Mouse (Mus musculus) C2C12 (cell line): ENCODE measurements at regions not wholly inside any gene's neighbourhood (a gene's known extent, or its start where the extent isn't known, plus 50 kb on each side); places are given as distances from the start of the nearest gene placed in this dataset.

Experiments
- H3K27me3 ChIP-seq: one replicate; pipeline ENCODE4 v1.6.1; 2011; ENCODE audit not compliant: control insufficient read depth, insufficient read depth, insufficient read length
- H3K36me3 ChIP-seq: one replicate; pipeline ENCODE4 v1.6.1; 2011; ENCODE audit not compliant: control insufficient read depth, insufficient read depth
- H3K4me3 ChIP-seq: one replicate; pipeline ENCODE4 v1.5.1; 2011; ENCODE audit warnings: mild to moderate bottlenecking, control low read depth; ENCODE audit not compliant: poor library complexity, insufficient read depth, severe bottlenecking
- H3K79me2 ChIP-seq: one replicate; pipeline ENCODE4 v1.6.1; 2011; ENCODE audit not compliant: control insufficient read depth, insufficient read depth
- H3K79me3 ChIP-seq: one replicate; pipeline ENCODE4 v1.6.1; 2011; ENCODE audit warnings: low read depth, control low read depth
- H3ac ChIP-seq: one replicate; pipeline ENCODE3; 2011; ENCODE audit warnings: low read depth; ENCODE audit not compliant: control insufficient read depth, insufficient read length
- CEBPB ChIP-seq: IDR thresholded peaks from one replicate; pipeline ENCODE4 v1.6.1; 2011; ENCODE audit warnings: low read depth, mild to moderate bottlenecking, control low read depth, moderate library complexity
- CTCF ChIP-seq: IDR thresholded peaks from one replicate; pipeline ENCODE4 v1.5.1; 2011; ENCODE audit not compliant: control insufficient read depth, insufficient read depth, insufficient read length
- FOSL1 ChIP-seq: IDR thresholded peaks from one replicate; pipeline ENCODE4 v1.8.0; 2011; ENCODE audit warnings: mild to moderate bottlenecking, low read length; ENCODE audit not compliant: poor library complexity, insufficient read depth, severe bottlenecking
- MAX ChIP-seq: IDR thresholded peaks from one replicate; pipeline ENCODE4 v1.6.1; 2011; ENCODE audit warnings: mild to moderate bottlenecking, control low read depth
- MYOD1 ChIP-seq: IDR thresholded peaks from one replicate; pipeline ENCODE4 v1.6.1; 2011; ENCODE audit warnings: low read depth; ENCODE audit not compliant: control insufficient read depth, insufficient read length
- MYOG ChIP-seq: IDR thresholded peaks from one replicate; pipeline ENCODE4 v1.6.1; 2011; ENCODE audit not compliant: control insufficient read depth, insufficient read length; ENCODE audit errors: extremely low read depth
- USF1 ChIP-seq: IDR thresholded peaks from one replicate; pipeline ENCODE4 v1.6.1; 2011; ENCODE audit warnings: low read depth, mild to moderate bottlenecking, control low read depth, moderate library complexity

DNA sequence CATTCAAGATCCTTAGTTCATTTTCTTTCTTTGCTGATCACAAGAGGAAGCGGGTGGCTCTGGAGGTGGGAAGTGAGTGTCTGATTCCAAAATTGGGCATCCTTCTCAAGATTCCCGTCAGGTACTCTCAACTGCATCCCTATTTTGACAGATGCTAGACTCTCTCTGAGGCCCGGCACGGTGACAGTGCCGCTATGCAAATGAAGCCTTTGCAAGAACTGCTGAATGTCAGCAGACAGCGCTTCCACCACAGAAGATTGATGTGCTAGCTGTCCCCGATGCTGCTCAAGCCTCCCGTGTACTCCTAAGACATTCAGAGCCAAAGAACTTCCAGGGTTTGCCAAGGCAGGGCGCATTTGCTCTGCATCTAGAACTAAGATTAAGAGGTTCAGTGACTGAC lies 50.9 kb upstream of the Cpne4 start:
- TF ChIP-seq FOSL1 (no peak), MAX (no peak), CTCF (no peak), USF1 (no peak), MYOG (no peak), MYOD1 (no peak), CEBPB (no peak)
- Histone ChIP-seq H3K79me2 (no peaks in the 10 kb centered on the region), H3K79me3 (no peaks in the 10 kb centered on the region), H3K4me3 (no peak overlapping the region), H3ac (no peak overlapping the region), H3K36me3 (no peaks in the 10 kb centered on the region), H3K27me3 (no peaks in the 10 kb centered on the region)

DNA sequence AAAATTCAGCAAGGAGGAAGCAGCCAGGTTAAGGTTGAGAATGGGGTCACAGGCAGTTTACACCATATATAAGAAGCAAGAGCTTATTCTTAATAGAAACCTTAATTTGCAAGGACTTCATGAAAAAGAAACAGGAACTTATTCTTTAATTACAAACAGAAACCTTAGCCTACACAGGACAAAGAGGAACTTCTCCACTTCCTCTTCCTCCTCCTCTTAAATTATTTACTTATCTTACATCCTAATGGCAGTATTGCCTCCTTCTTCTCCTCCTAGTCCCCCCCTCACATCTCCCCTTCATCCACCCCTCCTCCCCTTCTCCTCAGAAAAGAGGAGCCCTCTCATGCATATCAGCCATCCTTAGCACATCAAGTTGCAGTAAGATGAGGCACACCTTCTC lies 56.4 kb upstream of the Cpne4 start:
- no peaks in the 10 kb centered on the region for H3K79me3 ChIP-seq
- H3ac ChIP-seq, result no peak overlapping the region
- H3K27me3 ChIP-seq, result no peaks in the 10 kb centered on the region
- no peaks in the 10 kb centered on the region for H3K36me3 ChIP-seq
- H3K79me2 ChIP-seq, result no peaks in the 10 kb centered on the region
- TF ChIP-seq CEBPB (no peak), FOSL1 (no peak), CTCF (no peak), MYOD1 (no peak)
- H3K4me3 ChIP-seq, result no peak overlapping the region

DNA sequence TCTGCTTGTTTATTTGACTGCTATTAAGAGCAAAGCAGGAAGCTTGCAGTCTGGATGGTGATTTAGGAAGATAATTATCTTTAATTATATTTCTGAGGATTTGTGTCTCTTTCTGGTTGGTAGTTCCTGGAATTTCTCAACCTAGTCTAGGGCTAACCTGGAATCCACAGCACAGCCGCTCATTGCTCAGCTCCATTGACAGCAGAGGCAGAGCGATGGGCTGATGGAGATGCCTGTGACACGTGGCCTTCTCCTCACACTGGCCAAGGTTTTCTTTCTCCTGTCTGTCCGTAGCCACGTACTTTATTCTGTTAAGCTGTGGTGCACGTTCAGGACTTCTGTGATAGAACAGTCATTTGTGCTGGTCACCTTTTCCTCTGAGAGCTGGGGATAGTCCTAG lies 57.7 kb upstream of the Cpne4 start:
- Histone ChIP-seq H3ac (no peak overlapping the region), H3K27me3 (no peaks in the 10 kb centered on the region), H3K36me3 (no peaks in the 10 kb centered on the region), H3K79me3 (no peaks in the 10 kb centered on the region), H3K79me2 (no peaks in the 10 kb centered on the region), H3K4me3 (no peak overlapping the region)
- no peak for TF ChIP-seq FOSL1
- TF ChIP-seq CTCF, result no peak
- TF ChIP-seq CEBPB, result no peak
- no peak for TF ChIP-seq MAX
- no peak for TF ChIP-seq MYOG
- no peak for TF ChIP-seq MYOD1
- no peak for TF ChIP-seq USF1

DNA sequence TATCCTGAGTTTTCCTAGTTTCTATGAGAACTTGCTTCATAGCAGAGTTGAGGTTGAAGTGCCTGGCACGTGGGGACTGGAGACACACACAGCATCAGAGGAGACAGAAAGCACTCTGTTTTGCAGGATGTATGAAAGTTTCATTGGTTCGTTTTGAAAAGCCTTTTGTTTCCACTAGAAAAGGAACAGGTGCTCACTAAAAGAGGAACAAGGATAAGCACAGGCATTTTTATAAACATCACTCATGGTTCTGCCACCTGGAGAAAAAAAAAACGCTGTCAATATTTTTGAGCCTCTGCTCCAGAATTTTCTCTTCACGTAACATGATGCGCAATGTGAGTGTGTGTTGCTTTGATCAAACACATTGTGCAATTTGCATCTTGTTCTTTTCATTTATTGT lies 64.6 kb upstream of the Cpne4 start:
- H3K27me3 ChIP-seq, result no peaks in the 10 kb centered on the region
- H3K4me3 ChIP-seq, result no peak overlapping the region
- H3K79me2 ChIP-seq, result no peaks in the 10 kb centered on the region
- TF ChIP-seq CEBPB (no peak), MAX (no peak), USF1 (no peak), MYOD1 (no peak), MYOG (no peak), CTCF (no peak), FOSL1 (no peak)
- no peak overlapping the region for H3ac ChIP-seq
- no peaks in the 10 kb centered on the region for H3K79me3 ChIP-seq
- H3K36me3 ChIP-seq, result no peaks in the 10 kb centered on the region

DNA sequence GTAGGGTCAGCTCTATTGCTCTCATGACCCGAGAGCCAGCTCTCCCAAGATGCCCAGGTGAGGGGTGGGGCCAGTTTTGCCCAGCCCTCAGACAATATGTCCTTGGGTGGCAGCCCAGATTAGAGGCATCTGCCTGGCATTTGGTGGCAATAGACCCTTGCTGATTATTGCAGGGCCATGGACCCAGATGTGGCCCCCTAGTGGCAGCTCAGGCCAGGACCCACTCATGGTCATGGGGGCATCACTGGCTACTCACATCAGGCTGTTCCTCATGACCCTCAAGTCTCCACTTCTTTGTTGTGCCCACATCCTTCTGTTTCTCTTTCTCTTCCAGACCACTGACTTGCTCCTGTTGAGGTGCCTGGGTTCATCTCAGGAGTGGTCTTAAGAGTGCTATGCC lies 66.4 kb upstream of the Cpne4 start:
- Histone ChIP-seq H3K36me3 (no peaks in the 10 kb centered on the region), H3K79me3 (no peaks in the 10 kb centered on the region), H3ac (no peak overlapping the region), H3K79me2 (no peaks in the 10 kb centered on the region), H3K27me3 (no peaks in the 10 kb centered on the region), H3K4me3 (no peak overlapping the region)
- no peak for TF ChIP-seq MYOD1
- no peak for TF ChIP-seq FOSL1
- no peak for TF ChIP-seq MAX
- TF ChIP-seq MYOG, result no peak
- TF ChIP-seq CTCF, result no peak
- no peak for TF ChIP-seq CEBPB
- TF ChIP-seq USF1, result no peak

DNA sequence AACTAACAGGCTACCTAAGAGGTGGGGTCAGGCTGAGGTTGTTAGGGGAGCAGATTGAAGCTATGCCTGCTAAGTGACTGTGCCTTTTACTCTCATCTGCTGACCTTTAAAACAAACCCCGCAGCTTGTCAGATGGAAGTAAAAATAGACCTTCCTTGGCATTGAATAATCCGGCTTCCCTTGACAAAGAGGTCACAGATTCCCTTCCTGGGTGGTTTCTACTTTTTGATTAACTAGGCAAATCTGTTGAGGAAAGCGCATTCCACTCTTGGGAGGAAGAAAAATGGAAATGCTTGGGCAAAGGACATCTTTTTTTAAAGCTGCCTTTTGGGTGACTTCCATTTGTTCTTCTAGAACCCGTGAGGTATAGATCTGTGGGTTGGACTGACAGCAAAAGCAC lies 72.3 kb upstream of the Cpne4 start:
- Histone ChIP-seq H3K27me3 (no peaks in the 10 kb centered on the region), H3K79me2 (no peaks in the 10 kb centered on the region), H3K79me3 (no peaks in the 10 kb centered on the region), H3K36me3 (no peaks in the 10 kb centered on the region), H3ac (no peak overlapping the region), H3K4me3 (no peak overlapping the region)
- no peak for TF ChIP-seq USF1
- no peak for TF ChIP-seq CEBPB
- no peak for TF ChIP-seq MAX
- no peak for TF ChIP-seq MYOG
- TF ChIP-seq CTCF, result no peak
- TF ChIP-seq MYOD1, result no peak
- TF ChIP-seq FOSL1, result no peak
